Mouse (Mus musculus): ENCODE results near the gene Bmp7. TPM values are rescaled to one million over a fixed set of nuclear protein-coding genes. Genes with fewer than 3 reads are reported as not detected.

The Bmp7 gene
- polyA plus RNA-seq, 1 experiment from 2014 or later = 54.2 TPM

- ATAC-seq (ENCODE audit: low FRiP score, low TSS enrichment) = no peak
- H3K27me3 ChIP-seq (ENCODE audit: control insufficient read depth, insufficient read depth, low read length) = no peaks in the 10 kb centered on the region
- H3K4me2 ChIP-seq (replicated peaks; ENCODE audit: low read depth, low read length) = no peak overlapping the region
- no peaks in the 10 kb centered on the region for H3K9me3 ChIP-seq (ENCODE audit: control insufficient read depth, low read length)
- no peak overlapping the region for H3K9ac ChIP-seq (ENCODE audit: low read depth, low read length)
- no peak overlapping the region for H3K4me3 ChIP-seq (ENCODE audit: low read length)
- no peak overlapping the region for H3K27ac ChIP-seq (ENCODE audit: low read depth, low read length)
- H3K36me3 ChIP-seq (ENCODE audit: control insufficient read depth, insufficient read depth, low read length) = peaks cover 3% of the 10 kb centered on the region; the same call in 1 of the 2 replicates
- 72% methylated on average over 6 of the region's 6 CpGs for WGBS
- peaks cover 36% of the 10 kb centered on the region for H3K4me1 ChIP-seq (ENCODE audit: control insufficient read depth, insufficient read depth, low read length)
Measured at GRCm38 (mm10) chr2:172884584-172884983, 55.5 kb downstream of the Bmp7 start.

GRCm38 (mm10) chr2:172875201-172875600, 64.9 kb downstream of the Bmp7 start:
- Histone ChIP-seq H3K27me3 (ENCODE audit: control insufficient read depth, insufficient read depth, low read length) (no peaks in the 10 kb centered on the region), H3K4me1 (ENCODE audit: control insufficient read depth, insufficient read depth, low read length) (no peaks in the 10 kb centered on the region), H3K36me3 (ENCODE audit: control insufficient read depth, insufficient read depth, low read length) (peaks cover 27% of the 10 kb centered on the region), H3K9me3 (ENCODE audit: control insufficient read depth, low read length) (no peaks in the 10 kb centered on the region), H3K4me2 (replicated peaks; ENCODE audit: low read depth, low read length) (no peak overlapping the region), H3K4me3 (ENCODE audit: low read length) (no peak overlapping the region), H3K27ac (ENCODE audit: low read depth, low read length) (no peak overlapping the region), H3K9ac (ENCODE audit: low read depth, low read length) (no peak overlapping the region)
- ATAC-seq (ENCODE audit: low FRiP score, low TSS enrichment) = no peak
- 93% methylated on average over 9 of the region's 9 CpGs for WGBS

DNA sequence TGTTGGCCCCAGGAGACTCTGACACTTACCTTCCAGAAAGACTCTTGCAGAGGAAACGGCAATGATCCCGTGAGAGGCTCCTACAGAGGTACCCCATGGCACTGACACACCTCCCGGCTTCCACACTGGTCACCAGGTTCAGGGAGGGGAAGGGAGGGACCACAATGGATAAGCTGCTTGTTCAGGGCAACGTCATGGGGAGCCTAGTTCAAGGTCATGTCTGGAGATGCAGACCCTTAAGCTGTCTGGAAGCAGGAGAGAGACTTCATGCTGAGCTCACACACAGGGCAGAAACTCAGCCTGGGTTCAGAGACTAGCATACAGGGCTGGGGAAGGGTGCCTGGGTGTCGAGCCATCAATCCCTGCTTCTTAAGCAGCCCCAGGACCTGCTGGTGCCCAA, 73.8 kb downstream of the Bmp7 start:
- Histone ChIP-seq H3K36me3 (ENCODE audit: control insufficient read depth, insufficient read depth, low read length) (peaks cover 10% of the 10 kb centered on the region; the same call in 1 of the 2 replicates), H3K9ac (ENCODE audit: low read depth, low read length) (no peak overlapping the region), H3K4me1 (ENCODE audit: control insufficient read depth, insufficient read depth, low read length) (peaks cover 29% of the 10 kb centered on the region), H3K9me3 (ENCODE audit: control insufficient read depth, low read length) (peaks cover 6% of the 10 kb centered on the region; the same call in 1 of the 2 replicates), H3K27me3 (ENCODE audit: control insufficient read depth, insufficient read depth, low read length) (no peaks in the 10 kb centered on the region), H3K27ac (ENCODE audit: low read depth, low read length) (no peak overlapping the region), H3K4me2 (replicated peaks; ENCODE audit: low read depth, low read length) (no peak overlapping the region), H3K4me3 (ENCODE audit: low read length) (no peak overlapping the region)
- no peak for ATAC-seq (ENCODE audit: low FRiP score, low TSS enrichment)
- 82% methylated on average over 5 of the region's 5 CpGs for WGBS

- Histone ChIP-seq H3K4me1 (ENCODE audit: control insufficient read depth, insufficient read depth, low read length) (peaks cover 29% of the 10 kb centered on the region), H3K4me3 (ENCODE audit: low read length) (no peak overlapping the region), H3K27me3 (ENCODE audit: control insufficient read depth, insufficient read depth, low read length) (no peaks in the 10 kb centered on the region), H3K9me3 (ENCODE audit: control insufficient read depth, low read length) (peaks cover 6% of the 10 kb centered on the region; the same call in 1 of the 2 replicates), H3K9ac (ENCODE audit: low read depth, low read length) (no peak overlapping the region), H3K4me2 (replicated peaks; ENCODE audit: low read depth, low read length) (no peak overlapping the region), H3K36me3 (ENCODE audit: control insufficient read depth, insufficient read depth, low read length) (peaks cover 8% of the 10 kb centered on the region; the same call in 1 of the 2 replicates), H3K27ac (ENCODE audit: low read depth, low read length) (no peak overlapping the region)
- 81% methylated on average over 6 of the region's 6 CpGs for WGBS
- ATAC-seq (ENCODE audit: low FRiP score, low TSS enrichment) = no peak
Measured at GRCm38 (mm10) chr2:172865165-172865564, 75.0 kb downstream of the Bmp7 start.

- H3K4me1 ChIP-seq (ENCODE audit: control insufficient read depth, insufficient read depth, low read length) = peaks cover 29% of the 10 kb centered on the region
- no peak overlapping the region for H3K9ac ChIP-seq (ENCODE audit: low read depth, low read length)
- H3K9me3 ChIP-seq (ENCODE audit: control insufficient read depth, low read length) = peaks cover 6% of the 10 kb centered on the region; the same call in 1 of the 2 replicates
- H3K27ac ChIP-seq (ENCODE audit: low read depth, low read length) = no peak overlapping the region
- ATAC-seq (ENCODE audit: low FRiP score, low TSS enrichment) = no peak
- no peak overlapping the region for H3K4me2 ChIP-seq (replicated peaks; ENCODE audit: low read depth, low read length)
- WGBS = 94% methylated on average over 7 of the region's 7 CpGs
- no peak overlapping the region for H3K4me3 ChIP-seq (ENCODE audit: low read length)
- peaks cover 3% of the 10 kb centered on the region; the same call in 1 of the 2 replicates for H3K36me3 ChIP-seq (ENCODE audit: control insufficient read depth, insufficient read depth, low read length)
- no peaks in the 10 kb centered on the region for H3K27me3 ChIP-seq (ENCODE audit: control insufficient read depth, insufficient read depth, low read length)
Measured at GRCm38 (mm10) chr2:172864566-172864965, 75.6 kb downstream of the Bmp7 start.

- Histone ChIP-seq H3K4me2 (replicated peaks; ENCODE audit: low read depth, low read length) (peak overlapping the region; percentile 31), H3K9ac (ENCODE audit: low read depth, low read length) (no peak overlapping the region), H3K36me3 (ENCODE audit: control insufficient read depth, insufficient read depth, low read length) (no peaks in the 10 kb centered on the region; the same call in 1 of the 2 replicates), H3K27ac (ENCODE audit: low read depth, low read length) (no peak overlapping the region), H3K9me3 (ENCODE audit: control insufficient read depth, low read length) (peaks cover 6% of the 10 kb centered on the region; the same call in 1 of the 2 replicates), H3K4me1 (ENCODE audit: control insufficient read depth, insufficient read depth, low read length) (peaks cover 29% of the 10 kb centered on the region), H3K27me3 (ENCODE audit: control insufficient read depth, insufficient read depth, low read length) (no peaks in the 10 kb centered on the region), H3K4me3 (ENCODE audit: low read length) (no peak overlapping the region)
- ATAC-seq (ENCODE audit: low FRiP score, low TSS enrichment) = 0 out of 2 replicates have a peak, but pooled peaks have one; percentile 15
- 32% methylated on average over 14 of the region's 14 CpGs for WGBS
Measured at GRCm38 (mm10) chr2:172863469-172863856, 76.7 kb downstream of the Bmp7 start.

GRCm38 (mm10) chr2:172862850-172863468, 77.2 kb downstream of the Bmp7 start:
- Histone ChIP-seq H3K9ac (ENCODE audit: low read depth, low read length) (no peak overlapping the region), H3K9me3 (ENCODE audit: control insufficient read depth, low read length) (peaks cover 6% of the 10 kb centered on the region; the same call in 1 of the 2 replicates)

GRCm38 (mm10) chr2:172862424-172862823, 77.7 kb downstream of the Bmp7 start:
- no peak overlapping the region for H3K9ac ChIP-seq (ENCODE audit: low read depth, low read length)
- peaks cover 25% of the 10 kb centered on the region for H3K4me1 ChIP-seq (ENCODE audit: control insufficient read depth, insufficient read depth, low read length)
- no peak overlapping the region for H3K27ac ChIP-seq (ENCODE audit: low read depth, low read length)
- peak; percentile 13 for ATAC-seq (ENCODE audit: low FRiP score, low TSS enrichment)
- peaks cover 6% of the 10 kb centered on the region; the same call in 1 of the 2 replicates for H3K9me3 ChIP-seq (ENCODE audit: control insufficient read depth, low read length)
- H3K27me3 ChIP-seq (ENCODE audit: control insufficient read depth, insufficient read depth, low read length) = no peaks in the 10 kb centered on the region
- H3K36me3 ChIP-seq (ENCODE audit: control insufficient read depth, insufficient read depth, low read length) = no peaks in the 10 kb centered on the region
- no peak overlapping the region for H3K4me2 ChIP-seq (replicated peaks; ENCODE audit: low read depth, low read length)
- H3K4me3 ChIP-seq (ENCODE audit: low read length) = no peak overlapping the region
- WGBS = 66% methylated on average over 19 of the region's 19 CpGs

More at GRCm38 (mm10) chr2:172862850-172863468, 77.2 kb downstream of the Bmp7 start:
- no peaks in the 10 kb centered on the region for H3K27me3 ChIP-seq (ENCODE audit: control insufficient read depth, insufficient read depth, low read length)
- H3K4me1 ChIP-seq (ENCODE audit: control insufficient read depth, insufficient read depth, low read length) = peaks cover 29% of the 10 kb centered on the region
- peak; percentile 79 for ATAC-seq (ENCODE audit: low FRiP score, low TSS enrichment)
- H3K4me2 ChIP-seq (replicated peaks; ENCODE audit: low read depth, low read length) = peak overlapping the region; percentile 31
- WGBS = 25% methylated on average over 29 of the region's 29 CpGs
- no peak overlapping the region for H3K27ac ChIP-seq (ENCODE audit: low read depth, low read length)
- 0 out of 2 replicates have a peak overlapping the region, but pooled peaks have one; percentile 2 for H3K4me3 ChIP-seq (ENCODE audit: low read length)
- no peaks in the 10 kb centered on the region for H3K36me3 ChIP-seq (ENCODE audit: control insufficient read depth, insufficient read depth, low read length)

- no peak overlapping the region for H3K27ac ChIP-seq (ENCODE audit: low read depth, low read length)
- H3K4me2 ChIP-seq (replicated peaks; ENCODE audit: low read depth, low read length) = no peak overlapping the region
- H3K36me3 ChIP-seq (ENCODE audit: control insufficient read depth, insufficient read depth, low read length) = no peaks in the 10 kb centered on the region
- H3K4me3 ChIP-seq (ENCODE audit: low read length) = no peak overlapping the region
- no peaks in the 10 kb centered on the region for H3K27me3 ChIP-seq (ENCODE audit: control insufficient read depth, insufficient read depth, low read length)
- 58% methylated on average over 14 of the region's 14 CpGs for WGBS
- peaks cover 17% of the 10 kb centered on the region for H3K4me1 ChIP-seq (ENCODE audit: control insufficient read depth, insufficient read depth, low read length)
- H3K9ac ChIP-seq (ENCODE audit: low read depth, low read length) = no peak overlapping the region
- peaks cover 6% of the 10 kb centered on the region; the same call in 1 of the 2 replicates for H3K9me3 ChIP-seq (ENCODE audit: control insufficient read depth, low read length)
- no peak for ATAC-seq (ENCODE audit: low FRiP score, low TSS enrichment)
Measured at GRCm38 (mm10) chr2:172861590-172861989, 78.5 kb downstream of the Bmp7 start.
